Mouse (Mus musculus) activated CD4-positive, CD25-positive, alpha-beta regulatory T cell, adult 4 months (primary cell): Measurements from ENCODE around the gene Wwtr1. TPM values are rescaled to one million over a fixed set of nuclear protein-coding genes. Genes with fewer than 3 reads are reported as not detected.

Source experiments
- ATAC-seq: one replicate; pipeline ENCODE4 v1.8.0; 2017
- polyA plus RNA-seq, 2 experiments: library from polyadenylated mRNA; unstranded; fragments of 100-300 nt; shearing (Covaris generic); gene quantifications; one replicate each; pipeline ENCODE4 v1.2.1; 2017

Wwtr1 gene
- under 1 TPM in 1 of 2 experiments, not detected in 1; 0.09 TPM for polyA plus RNA-seq

DNA sequence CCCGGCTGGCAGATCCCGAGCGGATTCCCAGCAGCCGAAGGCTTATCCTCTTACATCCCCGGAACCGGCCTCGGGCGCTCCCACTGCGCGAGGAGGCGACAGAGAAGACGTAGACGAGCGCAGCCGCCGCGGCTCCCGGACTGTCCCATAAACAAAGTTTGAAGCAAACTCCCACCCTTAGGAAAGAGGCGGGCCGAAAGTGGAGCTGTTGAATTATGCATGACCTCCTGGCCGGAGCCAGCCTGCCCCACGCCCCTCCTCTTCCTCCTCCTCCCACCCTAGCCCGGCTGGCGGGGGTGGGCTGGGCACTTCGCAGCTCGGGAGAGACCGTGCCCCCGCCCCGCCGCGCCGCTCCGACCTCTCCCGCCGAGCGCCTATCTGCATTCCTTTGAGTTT is at the start of gene Wwtr1:
Gene Wwtr1, minus strand, starts transcription at position 251 of the 396 bp plus-strand sequence.
- ATAC-seq = no peak

DNA sequence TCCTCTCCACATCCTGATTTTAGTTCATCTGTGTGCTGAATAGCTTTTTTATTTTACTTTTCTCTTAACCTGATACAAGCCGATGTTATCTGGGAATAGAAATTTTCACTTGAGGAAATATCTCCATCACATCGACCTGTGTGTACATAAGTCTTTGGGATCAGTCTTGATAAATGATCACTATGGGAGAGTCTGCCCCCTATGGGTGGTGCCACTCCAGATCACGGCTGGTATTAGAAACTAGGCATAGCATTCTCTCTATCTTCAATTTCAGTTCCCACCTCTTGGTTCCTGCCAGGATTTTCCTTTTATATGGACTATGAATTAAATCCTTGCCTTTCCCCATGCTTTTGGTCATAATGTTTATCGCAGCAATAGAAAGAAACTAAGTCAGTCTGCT is 44.0 kb upstream of the Wwtr1 start:
- no peak for ATAC-seq

DNA sequence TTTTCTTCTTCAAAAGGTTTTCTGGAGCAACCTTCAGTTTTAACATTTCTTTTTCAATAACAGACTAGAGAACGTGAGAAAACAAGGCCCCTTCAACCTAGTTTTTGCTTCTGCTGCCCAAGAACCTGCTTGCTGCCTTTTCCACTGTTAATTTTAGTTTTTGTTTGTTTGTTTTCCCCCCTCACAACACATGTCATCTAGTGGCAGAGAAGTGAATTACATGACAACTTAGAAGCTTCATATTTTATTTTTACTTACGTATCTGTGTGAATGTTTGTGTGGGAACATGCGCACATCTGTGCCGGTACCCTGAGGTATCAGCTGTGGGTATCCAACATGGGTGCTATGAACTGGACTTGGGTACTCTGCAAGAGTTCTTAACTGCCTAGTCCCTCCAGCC is 39.9 kb upstream of the Wwtr1 start:
- no peak for ATAC-seq

DNA sequence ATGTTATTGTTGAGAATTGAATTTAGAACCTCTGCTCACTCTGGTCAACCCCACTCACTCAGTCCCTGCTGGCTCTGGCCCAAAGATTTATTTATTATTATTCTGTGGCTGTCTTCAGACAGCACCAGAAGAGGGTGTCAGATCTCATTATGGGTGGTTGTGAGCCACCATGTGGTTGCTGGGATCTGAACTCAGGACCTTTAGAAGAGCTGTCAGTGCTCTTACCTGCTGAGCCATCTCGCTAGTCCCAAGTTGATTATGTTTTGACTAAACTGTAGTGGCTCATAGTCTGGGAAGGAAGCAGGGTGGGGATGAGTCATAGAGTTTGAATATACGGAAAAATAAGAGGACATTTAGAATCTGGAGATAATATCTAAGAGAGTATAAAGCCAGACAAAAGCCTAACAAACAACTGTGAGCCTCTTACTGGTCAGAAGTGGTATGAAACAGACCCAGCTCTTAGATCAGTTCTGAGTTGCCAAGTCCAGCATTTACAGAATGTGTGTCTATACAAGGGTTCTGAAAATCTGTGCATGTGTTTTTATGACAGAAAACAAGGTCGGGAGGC is 36.8 kb upstream of the Wwtr1 start:
- no peak for ATAC-seq

DNA sequence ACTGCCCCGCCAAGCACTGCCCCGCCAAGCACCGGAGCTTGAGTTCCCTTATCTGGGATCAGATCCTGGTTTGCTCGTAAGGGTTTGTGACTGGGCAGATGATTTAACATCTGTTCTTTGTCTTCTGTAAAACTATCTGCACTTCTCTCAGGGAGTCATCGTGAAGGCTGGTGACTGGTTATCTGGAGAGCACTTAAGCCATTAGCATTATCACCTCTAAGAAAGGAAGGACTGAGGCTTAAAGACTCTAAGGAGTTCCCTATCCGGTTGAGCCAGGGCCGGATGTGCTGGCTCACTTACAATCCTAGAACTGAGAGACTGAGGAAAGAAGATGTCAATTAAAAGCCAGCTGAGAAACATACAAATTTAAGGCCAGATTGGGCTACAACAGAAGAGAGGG is 36.1 kb upstream of the Wwtr1 start:
- no peak for ATAC-seq

DNA sequence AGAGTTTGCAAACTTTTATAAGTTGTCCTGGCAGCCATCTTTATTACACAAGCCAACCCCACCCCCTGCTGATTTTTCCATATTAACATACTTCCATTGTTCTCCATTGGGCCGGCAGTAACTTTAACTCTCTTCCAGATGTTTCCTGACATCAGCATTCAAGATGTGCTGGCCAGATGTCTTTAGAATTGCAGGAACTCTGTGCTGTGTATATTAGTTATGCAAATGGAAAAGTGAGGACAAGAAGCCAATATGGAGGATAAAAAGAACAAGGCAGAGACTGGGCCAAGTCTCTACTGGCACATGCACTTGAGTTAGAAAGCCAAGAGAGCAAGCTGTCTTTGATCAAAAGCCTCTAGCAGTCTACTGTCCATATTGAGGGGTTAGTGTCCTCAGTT is 28.9 kb upstream of the Wwtr1 start:
- ATAC-seq = no peak

DNA sequence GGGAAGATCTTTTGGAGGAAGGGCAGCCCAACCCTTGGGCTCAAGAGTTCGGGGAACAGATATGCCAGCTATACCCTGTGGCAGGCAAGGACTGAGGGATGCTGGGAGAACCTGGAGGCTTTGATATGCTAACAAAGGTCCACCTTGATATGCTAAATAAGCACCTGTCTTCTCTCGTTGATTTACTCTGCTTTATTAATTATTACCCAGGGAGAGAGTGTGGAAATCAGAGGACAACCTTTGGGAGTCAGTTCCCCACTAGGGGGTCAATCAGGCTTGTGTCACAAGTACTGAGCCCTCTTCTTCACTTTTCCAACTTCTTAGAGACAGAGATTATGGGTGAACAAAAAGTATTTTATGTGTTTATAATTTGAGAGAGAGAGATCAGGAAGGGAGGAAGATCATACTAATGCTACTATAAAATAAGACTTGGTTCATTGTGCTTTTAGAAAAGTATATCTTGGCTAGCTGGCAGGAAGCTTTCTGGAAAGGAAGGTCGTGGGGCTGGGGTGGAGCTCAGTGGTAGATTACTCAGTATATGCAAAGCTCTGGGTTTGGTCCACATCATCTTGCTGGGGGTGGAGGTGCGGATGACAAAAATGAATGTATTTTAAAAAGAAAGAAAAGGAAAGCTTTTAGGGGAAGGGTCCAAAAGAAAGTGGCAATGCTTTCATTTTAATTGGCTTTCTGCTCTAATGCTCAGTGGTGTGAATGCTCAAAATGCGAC is 28.3 kb upstream of the Wwtr1 start:
- no peak for ATAC-seq

DNA sequence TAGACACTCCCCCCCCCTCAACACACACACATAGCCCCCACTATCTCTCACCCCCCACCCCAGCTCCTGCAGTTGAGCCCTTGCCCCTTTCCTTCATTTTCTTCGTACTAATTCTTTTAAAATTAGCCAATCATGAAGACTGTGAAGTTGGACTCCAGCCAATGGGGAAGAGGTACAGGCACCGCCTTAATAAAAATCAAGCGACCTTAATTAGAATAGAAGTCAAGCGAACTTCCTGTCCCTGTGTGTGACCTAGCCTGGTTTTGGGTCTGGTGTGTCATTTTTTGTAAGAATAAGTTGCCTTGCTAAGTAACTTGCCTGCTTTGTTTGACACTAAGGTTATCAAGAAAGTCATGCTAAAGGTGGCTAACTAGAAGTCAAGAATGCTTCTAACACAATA is 26.9 kb upstream of the Wwtr1 start:
- no peak for ATAC-seq

DNA sequence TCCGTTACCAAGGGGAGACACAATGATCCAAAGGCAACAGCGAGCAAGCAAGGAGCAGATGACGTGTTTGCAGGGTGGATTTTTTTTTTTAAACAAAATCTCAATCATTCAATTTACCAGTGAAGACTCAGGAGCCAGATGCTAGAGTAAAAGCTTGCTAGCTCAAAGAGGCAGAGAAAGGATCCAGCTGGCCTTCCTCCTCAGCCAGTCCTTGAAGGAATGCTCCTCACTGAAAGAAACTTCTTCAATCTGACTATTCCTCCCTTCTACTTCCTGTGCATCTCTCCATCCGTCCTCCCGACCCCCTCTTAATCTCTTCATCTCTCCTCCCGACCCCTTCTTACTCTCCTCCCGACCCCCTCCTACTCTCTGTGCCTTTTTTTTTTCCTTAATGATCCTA is 20.9 kb upstream of the Wwtr1 start:
- no peak for ATAC-seq

DNA sequence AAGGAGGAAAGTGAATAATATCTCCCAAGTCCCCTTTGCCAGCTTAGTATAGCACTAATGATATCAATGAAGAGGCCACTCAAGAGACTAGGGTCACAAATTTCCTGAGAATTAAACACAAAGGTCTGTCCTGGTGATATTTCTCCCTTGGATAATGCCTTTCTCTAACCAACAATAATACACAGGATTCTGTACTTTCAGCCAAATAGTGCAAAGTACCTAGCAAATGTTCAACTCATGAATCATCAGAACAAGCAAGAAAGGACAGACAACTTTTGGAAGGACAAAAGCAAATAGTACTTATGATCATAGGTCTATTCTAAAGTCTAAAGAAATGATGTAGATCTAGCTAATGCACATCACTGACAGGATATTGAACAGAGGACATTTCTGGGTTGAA is 19.8 kb upstream of the Wwtr1 start:
- ATAC-seq = no peak

DNA sequence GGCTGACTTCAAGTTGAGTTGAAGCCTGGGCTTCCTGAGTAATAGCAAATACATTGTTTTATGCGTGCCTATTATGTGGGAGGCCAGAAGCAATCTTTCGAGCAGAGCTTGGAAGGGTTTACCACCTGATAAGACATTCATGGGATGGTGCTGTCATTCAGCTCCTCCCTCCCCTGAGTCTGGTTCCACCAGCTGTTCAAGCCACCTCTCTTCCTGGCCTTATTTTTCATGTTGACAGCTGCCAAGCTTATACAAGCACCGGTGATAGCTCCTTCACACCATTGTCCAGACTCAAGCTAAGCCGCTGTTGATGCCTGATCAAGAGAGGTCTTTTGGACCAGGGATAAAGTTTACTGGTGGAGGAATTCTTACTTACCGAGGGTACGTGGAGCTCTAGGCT is 10.3 kb upstream of the Wwtr1 start:
- no peak for ATAC-seq

DNA sequence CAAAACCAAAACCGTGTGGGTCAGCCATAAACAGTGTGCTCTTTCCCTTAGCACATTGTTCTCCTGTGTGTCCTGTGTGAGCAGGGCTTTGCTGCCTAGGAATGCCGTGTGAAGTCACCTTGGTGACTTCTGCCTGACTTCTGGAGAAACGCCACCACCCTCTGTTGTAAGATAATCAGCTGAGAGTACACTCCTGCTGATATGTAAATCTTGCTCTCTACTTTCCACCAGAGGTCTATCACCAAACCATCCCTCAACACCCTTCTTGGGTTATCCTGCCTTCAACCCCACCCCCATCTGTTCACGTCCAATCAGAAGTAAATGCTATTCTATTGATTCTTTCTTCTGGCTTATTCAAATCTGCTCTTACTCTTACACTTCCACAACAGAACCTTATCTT is 7.8 kb upstream of the Wwtr1 start:
- no peak for ATAC-seq

DNA sequence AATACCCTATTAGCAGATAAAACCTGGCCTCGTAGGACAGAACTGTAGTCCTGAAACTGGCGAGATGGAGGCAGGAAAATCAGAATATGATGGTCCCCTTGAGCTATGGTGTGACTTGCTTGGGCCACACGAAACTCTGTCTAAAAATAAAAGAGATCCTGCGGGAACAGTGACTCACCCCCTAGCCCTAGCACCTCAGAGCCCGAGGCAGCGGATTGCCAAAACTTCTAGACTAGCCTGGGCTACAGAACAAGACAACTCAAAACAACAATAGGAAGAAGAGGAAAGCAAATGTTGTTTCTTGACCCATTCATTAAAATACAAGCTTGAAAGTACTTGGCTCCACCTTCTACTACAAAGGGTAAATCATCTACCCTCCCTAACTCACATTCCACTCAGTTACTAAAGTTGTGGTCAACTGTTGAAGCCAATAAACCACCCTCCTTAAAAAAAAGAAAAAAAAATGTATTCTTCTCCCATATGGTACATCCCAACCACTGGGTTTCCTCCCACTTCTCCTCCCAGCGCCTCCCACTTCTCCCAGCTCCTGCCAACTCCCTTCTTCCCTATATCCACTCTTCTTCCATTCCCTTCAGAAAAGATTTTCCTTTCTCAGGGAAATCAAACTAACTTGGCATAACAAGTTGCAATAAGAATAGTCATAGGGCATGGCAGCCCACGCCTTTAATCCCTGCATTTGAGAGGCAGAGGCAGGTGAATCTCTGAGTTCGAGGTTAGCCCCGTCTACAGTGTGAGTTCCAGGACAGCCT is 4.9 kb upstream of the Wwtr1 start:
- no peak for ATAC-seq

DNA sequence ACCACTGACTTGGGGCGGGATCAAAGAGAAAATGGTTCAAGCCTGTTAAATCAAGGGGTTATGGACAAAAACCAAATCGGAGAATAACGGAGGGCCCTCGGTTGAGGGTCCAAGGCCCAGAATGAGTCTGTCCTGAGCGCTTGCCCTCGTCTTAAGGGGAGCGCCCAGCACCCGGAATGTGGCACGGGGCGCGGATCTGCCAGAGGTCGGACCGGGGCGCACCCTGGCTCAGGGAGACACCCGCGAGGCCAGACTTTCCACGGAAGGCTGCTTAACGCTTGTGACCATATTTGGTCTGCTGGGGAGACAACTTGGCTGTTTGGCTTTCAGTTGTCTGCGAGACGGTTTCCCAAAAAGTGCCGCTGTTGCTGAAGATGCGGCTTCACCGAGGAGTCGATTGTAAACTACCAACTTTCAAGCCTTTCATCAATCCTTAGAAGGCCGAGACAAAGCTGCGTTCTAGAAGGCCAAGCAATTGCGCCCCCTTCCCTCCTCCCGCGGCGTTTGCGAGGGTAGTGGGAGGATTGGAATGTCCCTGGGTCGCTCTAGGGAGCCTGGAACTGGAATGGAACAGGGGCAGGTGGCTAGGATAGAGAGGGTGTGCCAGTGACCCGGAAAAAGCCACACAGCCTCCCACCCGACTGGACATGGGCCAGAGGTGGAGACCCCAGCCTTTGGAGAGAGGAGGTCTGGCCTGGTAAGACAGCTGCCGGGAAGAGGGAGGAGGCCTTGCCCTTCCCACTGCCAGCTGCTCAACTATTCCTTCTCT is 530 bp upstream of the Wwtr1 start:
- ATAC-seq = no peak

DNA sequence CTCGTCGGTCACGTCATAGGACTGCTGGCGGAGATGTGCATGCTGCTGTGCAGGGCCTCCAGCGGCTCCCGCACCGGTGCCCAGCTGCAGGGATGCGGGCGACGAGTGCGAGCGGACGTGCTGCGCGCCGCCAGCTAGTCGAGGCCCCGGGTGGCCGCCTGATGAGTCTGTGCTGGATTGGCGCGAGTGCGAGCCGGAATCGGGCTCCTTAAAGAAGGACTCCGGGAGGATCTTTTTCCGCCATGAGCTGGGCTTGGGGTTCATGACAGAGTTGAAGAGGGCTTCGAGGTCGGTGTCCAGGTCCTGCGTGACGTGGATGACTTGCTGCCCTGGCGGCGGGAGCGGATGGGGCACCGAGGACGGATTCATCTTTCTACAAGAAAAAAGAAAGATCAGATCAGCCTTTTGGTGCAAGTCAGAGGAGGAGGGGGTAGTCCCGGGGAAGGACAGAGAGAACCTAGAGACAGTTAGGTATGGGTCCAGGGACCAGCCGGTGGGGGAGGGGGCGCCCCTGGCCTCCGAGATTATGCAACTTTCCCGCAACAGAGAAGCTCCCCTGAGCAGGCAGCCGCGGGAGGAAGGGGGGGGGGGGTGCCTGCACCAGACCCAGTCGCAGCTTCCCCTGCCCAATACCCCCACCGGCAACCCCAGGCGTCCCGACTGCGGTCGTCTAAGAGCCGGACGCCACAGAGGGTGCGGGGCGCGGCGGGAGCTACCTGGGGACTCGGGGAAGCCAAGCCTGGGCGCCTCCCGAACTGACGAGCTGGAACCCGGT is 638 bp downstream of the Wwtr1 start:
- no peak for ATAC-seq

DNA sequence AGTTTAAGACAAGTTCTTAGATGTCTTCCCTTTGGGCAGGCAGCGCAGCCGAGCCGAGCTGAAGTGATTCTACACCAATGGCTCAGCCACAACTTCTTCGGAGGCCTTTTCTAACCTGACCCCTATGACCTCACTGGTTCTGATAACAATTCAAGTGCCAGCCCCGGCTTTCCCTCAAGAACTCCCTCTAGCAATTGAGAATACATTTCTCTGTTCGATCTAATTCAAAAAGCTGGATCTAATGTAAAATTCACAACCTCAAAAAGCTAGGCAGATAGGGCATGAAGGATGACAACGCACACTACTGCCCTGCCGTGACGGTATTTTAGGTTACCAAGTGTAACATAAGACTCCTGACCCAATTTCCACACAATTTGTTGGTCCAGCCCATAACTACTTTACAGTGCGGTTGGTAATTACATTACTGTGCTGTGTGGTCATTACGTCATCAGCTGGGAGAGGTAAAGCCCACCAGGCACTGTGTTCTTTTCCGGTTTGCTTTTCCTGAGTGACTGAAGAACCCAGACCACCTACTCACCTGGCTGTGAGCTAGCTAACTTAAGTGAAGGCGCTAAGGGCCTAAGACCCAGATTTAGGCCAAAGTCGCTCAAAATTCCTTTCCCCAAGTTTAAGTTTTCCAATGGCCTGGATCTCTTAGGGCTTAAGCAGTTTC is 1.7 kb downstream of the Wwtr1 start:
- ATAC-seq = no peak

DNA sequence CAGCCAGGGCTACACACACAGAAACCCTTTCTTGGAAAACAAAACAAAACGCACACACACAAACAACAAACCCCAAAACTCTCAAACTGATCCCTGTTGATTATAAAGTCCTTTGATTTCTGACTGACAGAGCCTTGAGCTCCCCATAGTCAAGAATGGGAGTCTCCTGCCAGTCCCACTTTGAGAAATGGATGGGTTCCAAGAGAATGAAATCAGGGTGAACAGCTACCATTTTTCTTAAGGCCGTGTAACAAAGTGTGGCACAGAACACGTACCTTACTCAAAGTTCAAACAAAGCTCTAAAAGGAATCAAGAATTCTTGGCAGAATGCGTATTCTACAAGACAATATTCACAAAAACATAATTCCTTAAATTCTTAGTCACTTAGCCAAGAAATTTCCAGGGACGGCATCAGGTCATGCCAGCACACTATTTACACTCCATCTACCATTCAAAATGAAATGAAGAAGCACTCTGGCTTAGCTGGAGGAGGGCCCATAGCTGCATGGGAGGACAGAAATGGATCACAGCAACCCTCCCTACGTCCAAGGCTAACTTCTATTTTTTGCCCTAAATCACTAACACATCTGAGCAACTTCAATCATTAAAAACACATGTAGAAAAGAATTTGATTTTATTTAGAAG is 3.3 kb downstream of the Wwtr1 start:
- no peak for ATAC-seq

DNA sequence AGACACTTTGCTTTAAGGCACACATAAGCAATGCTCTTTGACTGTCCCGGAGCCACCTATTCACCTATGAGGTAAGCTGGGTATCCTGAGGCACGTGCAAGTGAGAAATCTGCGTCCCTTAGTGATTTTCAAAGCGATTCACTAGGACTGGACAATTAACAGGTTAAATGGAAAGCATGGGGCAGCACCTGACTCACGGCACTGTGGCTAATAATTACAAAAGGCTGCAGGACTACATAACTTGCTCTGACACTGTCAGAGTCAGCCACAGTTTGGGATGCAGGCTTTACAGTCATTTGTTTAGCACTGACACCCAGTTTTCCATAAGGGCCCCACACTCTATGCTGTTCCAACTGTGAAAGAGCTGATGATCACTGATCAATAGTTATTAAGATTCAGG is 9.1 kb downstream of the Wwtr1 start:
- ATAC-seq = no peak

DNA sequence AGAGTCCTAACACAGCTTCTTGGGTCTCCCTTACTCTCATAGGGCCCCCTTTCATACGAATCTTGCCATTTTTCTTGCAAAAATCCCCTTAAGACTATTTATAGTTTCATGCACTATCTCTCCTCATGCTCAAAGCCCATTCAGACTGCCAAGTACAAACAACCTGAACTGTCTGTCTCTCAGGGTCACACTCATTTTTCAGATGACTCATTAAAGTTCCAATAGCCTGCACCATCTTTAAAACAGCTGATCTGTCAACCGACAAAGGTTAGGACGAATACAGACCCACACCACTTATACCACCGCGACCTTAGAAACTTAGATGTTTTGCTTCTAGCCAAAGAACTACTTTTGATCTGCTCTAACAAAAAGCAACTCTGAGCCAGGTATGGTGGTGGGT is 12.1 kb downstream of the Wwtr1 start:
- ATAC-seq = no peak

DNA sequence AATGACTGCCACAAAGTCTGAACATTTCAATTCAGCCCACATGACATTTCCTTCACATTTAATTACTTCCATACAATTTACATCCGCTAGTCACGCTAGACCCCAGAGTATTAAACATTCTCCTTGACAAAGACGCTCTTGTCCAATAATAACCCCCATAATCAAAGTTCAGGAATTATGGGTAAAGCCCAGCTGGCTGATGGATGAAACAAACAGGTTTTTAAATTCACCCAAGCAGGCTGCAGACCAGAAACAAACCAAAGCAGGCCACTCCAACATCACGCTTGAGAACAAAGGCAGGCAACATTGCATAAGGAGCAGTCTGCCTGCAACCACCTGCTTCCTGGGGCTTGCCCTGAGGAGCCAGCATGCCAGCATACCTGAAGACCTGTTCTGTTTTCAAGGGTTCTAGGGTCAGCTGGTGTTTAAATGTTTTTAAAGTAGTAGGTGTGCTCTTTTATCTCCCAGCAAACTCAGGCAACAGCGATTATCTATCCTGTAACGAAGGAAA is 12.7 kb downstream of the Wwtr1 start:
- ATAC-seq = no peak

DNA sequence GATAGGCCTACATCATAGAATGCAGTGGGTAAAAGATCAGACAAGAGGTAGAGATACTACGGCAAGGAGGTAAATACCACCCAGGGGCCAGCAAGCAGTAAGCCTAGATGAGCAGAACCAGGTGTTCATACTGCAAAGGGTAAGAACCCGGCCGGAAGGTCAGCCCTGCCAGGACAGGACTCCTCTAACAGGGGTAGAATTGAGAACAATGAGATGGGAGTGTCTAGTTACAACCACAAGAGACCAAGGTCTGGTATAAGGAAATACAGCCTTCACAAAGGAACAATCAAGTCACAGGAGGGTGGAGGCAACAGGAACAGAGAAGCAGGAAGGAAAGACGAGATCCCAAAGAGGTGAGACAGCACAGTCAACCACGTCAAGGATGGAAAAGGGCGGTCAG is 16.9 kb downstream of the Wwtr1 start:
- ATAC-seq = no peak
